Mouse (Mus musculus): ENCODE results near the gene Tram2. TPM values are rescaled to one million over a fixed set of nuclear protein-coding genes. Genes with fewer than 3 reads are reported as not detected.

Gene Tram2
- polyA plus RNA-seq, 1 experiment from 2014 or later = 4.3 TPM

- Histone ChIP-seq H3K27ac (no peak overlapping the region), H3K36me3 (ENCODE audit: inconsistent target) (no peaks in the 10 kb centered on the region), H3K4me3 (ENCODE audit: inconsistent target) (no peak overlapping the region), H3K79me2 (ENCODE audit: inconsistent target) (peaks cover 7% of the 10 kb centered on the region; the same call in 1 of the 2 replicates)
- WGBS (ENCODE audit: missing documents) = 86% methylated on average over 5 of the region's 5 CpGs
These were observed 1.8 kb downstream of the Tram2 start for GRCm38 (mm10) chr1:21077191-21077590.

DNA sequence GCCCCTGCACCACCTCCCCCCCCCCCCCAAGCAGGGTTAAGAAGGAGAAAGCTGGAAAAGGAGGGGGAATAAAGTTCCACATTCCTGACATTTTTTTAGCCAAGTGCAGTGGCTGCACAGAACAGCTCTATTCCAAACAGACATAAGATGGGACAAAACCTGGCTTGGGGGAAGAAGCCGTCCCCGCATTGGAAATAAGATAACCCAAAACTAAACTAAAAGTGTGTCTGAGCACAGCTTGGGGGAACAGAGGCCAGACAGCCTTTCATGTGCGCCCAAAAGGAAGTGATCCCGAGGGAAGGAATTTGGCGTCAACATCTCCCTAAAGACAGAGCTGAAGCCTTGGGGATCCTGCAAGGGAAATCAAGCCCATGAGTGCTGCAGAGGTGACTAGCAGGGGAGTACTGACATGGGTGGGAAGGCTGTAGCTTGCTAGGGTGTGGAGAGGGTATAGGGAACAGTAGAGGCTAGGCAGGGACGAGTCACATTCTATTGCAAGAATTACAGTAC, 3.0 kb downstream of the Tram2 start:
- WGBS (ENCODE audit: missing documents) = 95% methylated on average over 6 of the region's 6 CpGs
- H3K36me3 ChIP-seq (ENCODE audit: inconsistent target) = no peaks in the 10 kb centered on the region
- H3K4me3 ChIP-seq (ENCODE audit: inconsistent target) = no peak overlapping the region
- H3K79me2 ChIP-seq (ENCODE audit: inconsistent target) = peaks cover 7% of the 10 kb centered on the region; the same call in 1 of the 2 replicates
- H3K27ac ChIP-seq = no peak overlapping the region

- H3K79me2 ChIP-seq (ENCODE audit: inconsistent target) = peaks cover 7% of the 10 kb centered on the region; the same call in 1 of the 2 replicates
- H3K4me3 ChIP-seq (ENCODE audit: inconsistent target) = no peak overlapping the region
- 93% methylated on average over 5 of the region's 5 CpGs for WGBS (ENCODE audit: missing documents)
- H3K27ac ChIP-seq = no peak overlapping the region
- H3K36me3 ChIP-seq (ENCODE audit: inconsistent target) = no peaks in the 10 kb centered on the region
These were observed 4.8 kb downstream of the Tram2 start for GRCm38 (mm10) chr1:21074231-21074630.

GRCm38 (mm10) chr1:21072875-21073444, 6.1 kb downstream of the Tram2 start:
- WGBS (ENCODE audit: missing documents) = 93% methylated on average over 12 of the region's 12 CpGs
- no peak overlapping the region for H3K4me3 ChIP-seq (ENCODE audit: inconsistent target)
- no peak overlapping the region for H3K27ac ChIP-seq
- no peaks in the 10 kb centered on the region for H3K36me3 ChIP-seq (ENCODE audit: inconsistent target)
- no peaks in the 10 kb centered on the region; the same call in 1 of the 2 replicates for H3K79me2 ChIP-seq (ENCODE audit: inconsistent target)

DNA sequence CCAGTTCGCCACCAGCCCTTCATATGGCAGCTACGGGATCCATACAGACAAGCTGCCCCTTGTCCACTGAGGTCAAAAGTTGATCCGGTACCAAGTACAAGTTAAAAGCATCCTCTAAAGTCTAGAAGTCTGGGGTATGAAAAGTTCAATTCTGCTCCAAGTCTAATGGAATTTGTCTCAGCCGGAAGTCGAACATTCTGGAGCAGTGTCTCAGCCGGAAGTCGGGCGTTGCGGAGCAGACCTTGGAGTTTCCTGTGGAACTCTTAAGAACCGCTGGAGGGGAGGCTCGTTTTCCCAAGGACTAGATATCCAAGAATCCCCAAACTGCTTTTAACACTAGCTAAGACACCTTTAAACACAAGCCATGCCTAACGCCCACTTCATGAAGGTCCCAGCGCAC, 8.4 kb downstream of the Tram2 start:
- no peak overlapping the region for H3K4me3 ChIP-seq (ENCODE audit: inconsistent target)
- no peaks in the 10 kb centered on the region; the same call in 1 of the 2 replicates for H3K79me2 ChIP-seq (ENCODE audit: inconsistent target)
- 95% methylated on average over 13 of the region's 13 CpGs for WGBS (ENCODE audit: missing documents)
- H3K36me3 ChIP-seq (ENCODE audit: inconsistent target) = no peaks in the 10 kb centered on the region
- no peak overlapping the region for H3K27ac ChIP-seq

DNA sequence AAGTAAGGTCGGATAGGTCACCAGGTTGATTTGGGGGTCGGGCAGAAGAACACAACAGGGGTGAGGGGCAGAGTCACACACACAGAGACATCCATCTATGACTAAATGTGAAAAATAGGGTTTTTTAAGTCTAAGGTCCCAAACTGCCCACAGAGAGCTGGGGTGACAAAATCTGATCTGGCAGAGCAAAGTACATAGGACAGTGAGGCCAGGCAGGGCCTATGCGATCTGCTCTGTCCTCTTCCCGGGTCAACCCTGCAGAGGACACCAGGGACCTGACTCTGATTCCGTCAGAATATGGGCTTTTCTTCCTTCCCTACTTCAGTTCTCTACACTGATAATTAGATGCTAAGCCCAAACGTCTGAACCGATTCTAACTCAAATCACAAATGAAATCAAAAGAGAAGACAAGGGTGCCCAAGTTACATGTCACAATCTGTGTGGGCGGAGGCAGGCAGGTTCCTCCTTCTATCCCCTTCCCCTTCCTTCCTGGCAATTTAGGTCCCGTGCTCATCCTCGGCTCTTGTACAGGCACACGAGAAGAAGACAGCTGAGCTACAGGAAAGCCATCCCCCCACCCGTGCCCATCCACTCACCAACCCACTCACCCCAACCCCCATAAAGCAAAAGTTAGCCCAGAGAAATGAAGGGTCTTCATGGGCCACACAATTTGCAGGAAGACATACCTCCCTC, 9.1 kb downstream of the Tram2 start:
- Histone ChIP-seq H3K36me3 (ENCODE audit: inconsistent target) (no peaks in the 10 kb centered on the region), H3K79me2 (ENCODE audit: inconsistent target) (no peaks in the 10 kb centered on the region; the same call in 1 of the 2 replicates), H3K27ac (no peak overlapping the region), H3K4me3 (ENCODE audit: inconsistent target) (no peak overlapping the region)
- WGBS (ENCODE audit: missing documents) = 40% methylated on average over 12 of the region's 12 CpGs

- no peak overlapping the region for H3K27ac ChIP-seq
- no peak overlapping the region for H3K4me3 ChIP-seq (ENCODE audit: inconsistent target)
- WGBS (ENCODE audit: missing documents) = 44% methylated on average over 1 of the region's 1 CpGs
- no peaks in the 10 kb centered on the region; the same call in 1 of the 2 replicates for H3K79me2 ChIP-seq (ENCODE audit: inconsistent target)
- H3K36me3 ChIP-seq (ENCODE audit: inconsistent target) = no peaks in the 10 kb centered on the region
These were observed 10.5 kb downstream of the Tram2 start for GRCm38 (mm10) chr1:21068491-21068890.

- 94% methylated on average over 11 of the region's 11 CpGs for WGBS (ENCODE audit: missing documents)
- Histone ChIP-seq H3K79me2 (ENCODE audit: inconsistent target) (no peaks in the 10 kb centered on the region), H3K27ac (no peak overlapping the region), H3K36me3 (ENCODE audit: inconsistent target) (no peaks in the 10 kb centered on the region), H3K4me3 (ENCODE audit: inconsistent target) (no peak overlapping the region)
These were observed 11.3 kb downstream of the Tram2 start for GRCm38 (mm10) chr1:21067536-21068221.

- Histone ChIP-seq H3K4me3 (ENCODE audit: inconsistent target) (no peak overlapping the region), H3K79me2 (ENCODE audit: inconsistent target) (no peaks in the 10 kb centered on the region), H3K27ac (no peak overlapping the region), H3K36me3 (ENCODE audit: inconsistent target) (no peaks in the 10 kb centered on the region)
- 88% methylated on average over 5 of the region's 5 CpGs for WGBS (ENCODE audit: missing documents)
These were observed 14.9 kb downstream of the Tram2 start for GRCm38 (mm10) chr1:21064153-21064552.

GRCm38 (mm10) chr1:21059385-21060109, 19.5 kb downstream of the Tram2 start:
- Histone ChIP-seq H3K36me3 (ENCODE audit: inconsistent target) (no peaks in the 10 kb centered on the region), H3K4me3 (ENCODE audit: inconsistent target) (no peak overlapping the region), H3K27ac (no peak overlapping the region), H3K79me2 (ENCODE audit: inconsistent target) (no peaks in the 10 kb centered on the region)
- 90% methylated on average over 5 of the region's 5 CpGs for WGBS (ENCODE audit: missing documents)

- no peaks in the 10 kb centered on the region for H3K79me2 ChIP-seq (ENCODE audit: inconsistent target)
- 95% methylated on average over 9 of the region's 9 CpGs for WGBS (ENCODE audit: missing documents)
- H3K36me3 ChIP-seq (ENCODE audit: inconsistent target) = no peaks in the 10 kb centered on the region
- no peak overlapping the region for H3K4me3 ChIP-seq (ENCODE audit: inconsistent target)
- no peak overlapping the region for H3K27ac ChIP-seq
These were observed 26.0 kb downstream of the Tram2 start for GRCm38 (mm10) chr1:21053009-21053408.

DNA sequence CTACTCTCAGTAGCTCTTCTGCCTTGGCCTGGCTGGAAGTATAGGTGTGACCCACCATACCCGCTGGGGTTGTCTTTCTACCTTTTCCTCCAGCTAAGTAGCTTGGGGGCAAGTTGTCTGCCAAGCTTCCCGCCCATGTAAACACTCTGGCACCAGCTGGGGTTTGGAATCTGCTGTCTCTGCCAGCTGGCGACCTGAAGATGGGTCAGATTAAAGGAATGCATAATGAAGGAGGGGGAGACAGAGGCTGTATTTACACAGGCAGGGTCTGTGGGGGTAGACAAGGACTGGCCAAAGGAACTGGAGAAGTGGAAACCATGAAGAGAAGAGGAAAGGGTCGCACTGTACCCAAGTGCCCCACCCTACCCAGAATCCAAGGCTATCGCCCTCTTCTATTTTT, 26.4 kb downstream of the Tram2 start:
- WGBS (ENCODE audit: missing documents) = 92% methylated on average over 5 of the region's 5 CpGs
- H3K27ac ChIP-seq = no peak overlapping the region
- H3K36me3 ChIP-seq (ENCODE audit: inconsistent target) = no peaks in the 10 kb centered on the region
- H3K4me3 ChIP-seq (ENCODE audit: inconsistent target) = no peak overlapping the region
- H3K79me2 ChIP-seq (ENCODE audit: inconsistent target) = no peaks in the 10 kb centered on the region

GRCm38 (mm10) chr1:21052132-21052545, 26.9 kb downstream of the Tram2 start:
- no peaks in the 10 kb centered on the region for H3K36me3 ChIP-seq (ENCODE audit: inconsistent target)
- no peaks in the 10 kb centered on the region for H3K79me2 ChIP-seq (ENCODE audit: inconsistent target)
- WGBS (ENCODE audit: missing documents) = 83% methylated on average over 5 of the region's 5 CpGs
- H3K4me3 ChIP-seq (ENCODE audit: inconsistent target) = no peak overlapping the region
- no peak overlapping the region for H3K27ac ChIP-seq

- H3K4me3 ChIP-seq (ENCODE audit: inconsistent target) = no peak overlapping the region
- no peaks in the 10 kb centered on the region for H3K36me3 ChIP-seq (ENCODE audit: inconsistent target)
- no peaks in the 10 kb centered on the region for H3K79me2 ChIP-seq (ENCODE audit: inconsistent target)
- no peak overlapping the region for H3K27ac ChIP-seq
- WGBS (ENCODE audit: missing documents) = 63% methylated on average over 5 of the region's 5 CpGs
These were observed 30.0 kb downstream of the Tram2 start for GRCm38 (mm10) chr1:21049005-21049404.
